21 mouse cellular contexts compared by ENCODE assay signal in the genomic region with DNA sequence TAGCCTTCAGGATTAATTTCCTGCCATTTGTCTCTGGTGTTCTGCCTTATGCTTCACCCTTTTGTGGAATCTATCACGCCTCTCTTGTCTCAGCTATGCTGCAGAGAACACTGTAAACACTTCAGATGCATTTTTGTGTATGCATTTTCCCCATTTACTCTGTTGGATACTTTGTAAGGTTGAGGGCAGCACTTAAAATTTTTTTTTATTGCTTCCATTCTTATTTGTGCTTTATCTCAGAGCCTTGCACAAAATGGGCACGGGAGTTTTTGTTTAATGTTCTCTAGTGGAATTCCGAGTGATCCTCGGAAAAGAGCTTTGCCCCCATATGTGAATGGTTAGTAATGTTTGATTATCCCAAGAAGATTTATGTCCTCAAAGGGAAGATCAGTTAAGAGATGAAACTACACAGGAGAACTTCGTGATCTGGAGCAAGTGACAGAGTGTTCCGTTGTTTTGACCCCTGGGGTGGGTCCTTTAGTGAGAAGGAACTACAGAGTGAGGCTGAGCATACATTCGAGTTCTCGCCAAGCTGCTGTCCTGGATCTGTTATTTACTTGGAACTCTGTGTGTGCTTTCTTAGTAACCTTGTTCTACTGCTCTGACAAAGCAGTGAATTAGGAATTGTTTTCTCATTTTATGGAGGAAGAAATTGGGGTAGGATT.
DNase-seq lines count a peak whose midpoint lies in the region; ATAC-seq and TF ChIP-seq lines count a peak whose summit lies in the region.
"Had no signal": no experiment of that assay in that cellular context is flagged by ENCODE, and none has a peak within 500 bp of the region (broad histone marks: within the 10 kb centered on the region; RNA-seq: fewer than 3 reads in every experiment).

No protein-coding gene starts in this region.

- intact Hi-C loops in heart, postnatal 25 days (cut with DNase I) = loop anchor here (10.0 kb wide), 1 partner anchor 418 kb away; no protein-coding TSS in a partner anchor

- WGBS in heart, embryonic 16.5 days = 75% methylated on average over 8 of the region's 8 CpGs
- WGBS in lung, embryonic 15.5 days = 36% methylated on average over 8 of the region's 8 CpGs
- 63% methylated on average over 8 of the region's 8 CpGs for WGBS in lung, adult 2 months
- WGBS in stomach, embryonic 16.5 days = 35% methylated on average over 8 of the region's 8 CpGs

- TF ChIP-seq CTCF in lung, adult 2 months (IDR thresholded peaks at IDR 0.05; ENCODE audit: insufficient read depth, low read length) = no peak

- ATAC-seq in heart, embryonic 16.5 days (replicated peaks; ENCODE audit: extremely low read depth, insufficient read depth, low FRiP score) = no peak
- no peak for ATAC-seq in lung, embryonic 15.5 days (ENCODE audit: borderline replicate concordance, extremely low read depth, low FRiP score, low TSS enrichment)
- no peak; the same call in 1 of the 2 replicates for ATAC-seq in stomach, embryonic 16.5 days (ENCODE audit: insufficient read depth, low FRiP score)
- no peak for ATAC-seq in erythroid progenitor cell, adult 5-6 weeks (replicated peaks; ENCODE audit: low FRiP score, poor library complexity, severe bottlenecking)
- ATAC-seq: forebrain, embryonic 16.5 days had no signal

- no peak for TF ChIP-seq POLR2A in lung, adult 2 months (IDR thresholded peaks at IDR 0.05; ENCODE audit: borderline replicate concordance, extremely low read depth, low read depth, low read length)

- no peaks in the 10 kb centered on the region for H3K9me3 ChIP-seq in heart, embryonic 16.5 days (replicated peaks; ENCODE audit: control insufficient read depth, low read length)
- H3K9me3 ChIP-seq in lung, embryonic 15.5 days = no peaks in the 10 kb centered on the region
- H3K9me3 ChIP-seq in stomach, embryonic 16.5 days (replicated peaks; ENCODE audit: control insufficient read depth, low read length) = no peaks in the 10 kb centered on the region
- H3K9me3 ChIP-seq: hindbrain, embryonic 15.5 days; limb, embryonic 13.5 days; liver, embryonic 13.5 days had no signal

- DNase-seq in heart, postnatal 25 days (ENCODE audit: low spot score) = no peak
- DNase-seq in lung, adult 2 months = no peak
- peak; percentile 55 for DNase-seq in lung, postnatal 36 days
- DNase-seq: cerebellum, adult 18-20 months; cerebellum, postnatal 25 days; embryo, embryonic 11 days; heart, postnatal 36 days; kidney, adult 2 months; kidney, postnatal 4 days; layer of hippocampus, postnatal 36 days; liver, embryonic 13.5 days; midbrain, embryonic 14.5 days; right cerebral cortex, postnatal 14 days; thymus, postnatal 25 days had no signal

- H3K36me3 ChIP-seq in heart, embryonic 16.5 days (ENCODE audit: control insufficient read depth, insufficient read depth) = no peaks in the 10 kb centered on the region
- no peaks in the 10 kb centered on the region for H3K36me3 ChIP-seq in lung, embryonic 15.5 days
- no peaks in the 10 kb centered on the region for H3K36me3 ChIP-seq in stomach, embryonic 16.5 days (ENCODE audit: control insufficient read depth, insufficient read depth, low read length)
- H3K36me3 ChIP-seq: hindbrain, embryonic 15.5 days; limb, embryonic 13.5 days; liver, embryonic 13.5 days had no signal

- H3K27me3 ChIP-seq in heart, embryonic 16.5 days (ENCODE audit: control insufficient read depth, insufficient read depth, low read length) = no peaks in the 10 kb centered on the region
- no peaks in the 10 kb centered on the region for H3K27me3 ChIP-seq in lung, embryonic 15.5 days
- H3K27me3 ChIP-seq in stomach, embryonic 16.5 days (ENCODE audit: control insufficient read depth, insufficient read depth, low read length) = no peaks in the 10 kb centered on the region
- H3K27me3 ChIP-seq: hindbrain, embryonic 15.5 days; limb, embryonic 13.5 days; liver, embryonic 13.5 days had no signal

- H3K4me2 ChIP-seq in heart, embryonic 16.5 days (ENCODE audit: low read depth, low read length) = no peak overlapping the region
- no peak overlapping the region for H3K4me2 ChIP-seq in lung, embryonic 15.5 days
- H3K4me2 ChIP-seq in stomach, embryonic 16.5 days (ENCODE audit: low read depth, low read length) = no peak overlapping the region
- H3K4me2 ChIP-seq: hindbrain, embryonic 15.5 days; limb, embryonic 13.5 days; liver, embryonic 13.5 days had no signal

- H3K4me1 ChIP-seq in heart, embryonic 16.5 days (ENCODE audit: control insufficient read depth, insufficient read depth, low read length) = peaks cover 39% of the 10 kb centered on the region
- peaks cover 53% of the 10 kb centered on the region for H3K4me1 ChIP-seq in lung, embryonic 15.5 days
- peaks cover 6% of the 10 kb centered on the region for H3K4me1 ChIP-seq in lung, adult 2 months (ENCODE audit: control insufficient read depth, insufficient read depth, low read length)
- peaks cover 43% of the 10 kb centered on the region for H3K4me1 ChIP-seq in stomach, embryonic 16.5 days (ENCODE audit: control insufficient read depth, insufficient read depth, low read length)
- H3K4me1 ChIP-seq: hindbrain, embryonic 15.5 days had no signal

- 0 out of 2 replicates have a peak overlapping the region, but pooled peaks have one; percentile 13 for H3K27ac ChIP-seq in heart, embryonic 16.5 days (ENCODE audit: low read length)
- peak overlapping the region; percentile 66 for H3K27ac ChIP-seq in lung, embryonic 15.5 days
- peak overlapping the region; percentile 55 for H3K27ac ChIP-seq in stomach, embryonic 16.5 days (ENCODE audit: low read length)
- H3K27ac ChIP-seq: hindbrain, embryonic 15.5 days; limb, embryonic 13.5 days; liver, embryonic 13.5 days had no signal

- H3K4me3 ChIP-seq in heart, embryonic 16.5 days (ENCODE audit: low read length) = no peak overlapping the region
- no peak overlapping the region for H3K4me3 ChIP-seq in lung, embryonic 15.5 days
- no peak overlapping the region for H3K4me3 ChIP-seq in lung, adult 2 months (replicated peaks; ENCODE audit: extremely low read depth, low read depth, low read length)
- H3K4me3 ChIP-seq in stomach, embryonic 16.5 days (replicated peaks; ENCODE audit: low read length) = no peak overlapping the region
- H3K4me3 ChIP-seq: hindbrain, embryonic 15.5 days; limb, embryonic 13.5 days; liver, embryonic 13.5 days had no signal

- no peak overlapping the region for H3K9ac ChIP-seq in heart, embryonic 16.5 days (ENCODE audit: low read length)
- H3K9ac ChIP-seq in lung, embryonic 15.5 days = no peak overlapping the region
- no peak overlapping the region for H3K9ac ChIP-seq in stomach, embryonic 16.5 days (ENCODE audit: low read length)
- H3K9ac ChIP-seq: hindbrain, embryonic 15.5 days; limb, embryonic 13.5 days; liver, embryonic 13.5 days had no signal

Comparison
In these comparisons a context has a peak if more than half of its experiments do, and no peak if none do; other contexts are left out.
1. H3K27ac ChIP-seq: peak in every context shown above with its lines; median percentile 66 in lung, embryonic 15.5 days; 55 in stomach, embryonic 16.5 days; 13 in heart, embryonic 16.5 days.